Mouse (Mus musculus) lung, postnatal 0 days (tissue): ENCODE results near the gene Gjc2. TPM values are rescaled to one million over a fixed set of nuclear protein-coding genes. Genes with fewer than 3 reads are reported as not detected.
A peak's percentile ranks its signal among the peaks of the same experiment; 100 is the strongest.

Source experiments
- ATAC-seq: fragments of 200-750 bp; cut with Nextera tagmentation; 2 replicates; pipeline ENCODE4 v1.8.0; 2017; ENCODE audit warnings: moderate library complexity
- DNase-seq: peaks from one replicate; pipeline ENCODE4 v3.0.0-alpha.2; 2016; ENCODE audit warnings: low spot score
- H3K27ac ChIP-seq: fragments of 300-500 bp; sonication (generic); 2 replicates; pipeline ENCODE4 v1.5.1; 2014; ENCODE audit warnings: antibody characterized with exemption, mild to moderate bottlenecking, low read length, mixed read lengths
- H3K27me3 ChIP-seq: fragments of 300-500 bp; sonication (generic); replicated peaks from 2 replicates; pipeline ENCODE4 v1.6.1; 2014; ENCODE audit warnings: low read length, mixed read lengths; ENCODE audit not compliant: insufficient read depth
- H3K36me3 ChIP-seq: fragments of 300-500 bp; sonication (generic); 2 replicates; pipeline ENCODE4 v1.6.1; 2014; ENCODE audit warnings: low read length, mixed read lengths; ENCODE audit not compliant: insufficient read depth
- H3K4me1 ChIP-seq: fragments of 300-500 bp; sonication (generic); 2 replicates; pipeline ENCODE4 v1.6.1; 2014; ENCODE audit warnings: antibody characterized with exemption, low read depth, low read length, mixed read lengths; ENCODE audit not compliant: insufficient read depth
- H3K4me2 ChIP-seq: fragments of 300-500 bp; sonication (generic); replicated peaks from 2 replicates; pipeline ENCODE4 v1.6.1; 2014; ENCODE audit warnings: low read depth, mild to moderate bottlenecking, low read length, moderate library complexity, mixed read lengths
- H3K4me3 ChIP-seq: fragments of 300-500 bp; sonication (generic); 2 replicates; pipeline ENCODE4 v1.5.1; 2014; ENCODE audit warnings: low read depth, low read length
- H3K9ac ChIP-seq: fragments of 300-500 bp; sonication (generic); replicated peaks from 2 replicates; pipeline ENCODE4 v1.6.1; 2014; ENCODE audit warnings: low read depth, mild to moderate bottlenecking
- H3K9me3 ChIP-seq: fragments of 300-500 bp; sonication (generic); 2 replicates; pipeline ENCODE4 v1.6.1; 2016; ENCODE audit warnings: low read length, mixed read lengths
- CTCF ChIP-seq: IDR thresholded peaks from 2 replicates; pipeline ENCODE4 v1.5.1; 2016; ENCODE audit warnings: antibody characterized with exemption, mild to moderate bottlenecking
- EP300 ChIP-seq: IDR thresholded peaks from 2 replicates; pipeline ENCODE4 v1.6.1; 2016; ENCODE audit warnings: antibody characterized with exemption, mild to moderate bottlenecking, control low read depth
- WGBS: fragments of 180-500 bp; shearing (Covaris S2); extraction: QIAGEN DNeasy Blood & Tissue Kit; methylation state at CpG from one replicate; pipeline ENCODE4 v1.1.7; 2014; 5-methylcytosine and 5-hydroxymethylcytosine counted together
- polyA plus RNA-seq: library from polyadenylated mRNA; unstranded; fragments of >200 nt; fragmentation: Nextera tagmentation; extraction: Ambion mirVana; gene quantifications from 2 replicates; pipeline ENCODE4 v1.2.1, GENCODE M21; 2015

Gjc2 gene
- polyA plus RNA-seq, 1 experiment from 2014 or later = 1.8 TPM

- no peak for TF ChIP-seq CTCF
- no peak for TF ChIP-seq EP300
- Histone ChIP-seq H3K9ac (peak overlapping the region; percentile 77), H3K9me3 (no peaks in the 10 kb centered on the region), H3K27ac (peak overlapping the region; percentile 87), H3K4me1 (peaks cover 5% of the 10 kb centered on the region; the same call in 1 of the 2 replicates), H3K27me3 (no peaks in the 10 kb centered on the region), H3K36me3 (0 out of 2 replicates have a peak, but pooled peaks cover 12% of the 10 kb centered on the region), H3K4me3 (peak overlapping the region; percentile 85), H3K4me2 (peak overlapping the region; percentile 80)
- ATAC-seq (peak; percentile 23), DNase-seq (no peak)
- WGBS = 20% methylated on average over 16 of the region's 16 CpGs
Measured at GRCm38 (mm10) chr11:59201216-59202002, 18.4 kb upstream of the Gjc2 start.

GRCm38 (mm10) chr11:59196230-59196629 lies 13.2 kb upstream of the Gjc2 start:
- H3K27me3 ChIP-seq = no peaks in the 10 kb centered on the region
- no peaks in the 10 kb centered on the region for H3K9me3 ChIP-seq
- H3K9ac ChIP-seq = no peak overlapping the region
- H3K4me2 ChIP-seq = no peak overlapping the region
- peak overlapping the region; percentile 68; the same call in 1 of the 2 replicates for H3K27ac ChIP-seq
- ATAC-seq (peak; percentile 63), DNase-seq (peak; percentile 64)
- no peak overlapping the region for H3K4me3 ChIP-seq
- 0 out of 2 replicates have a peak, but pooled peaks cover 8% of the 10 kb centered on the region for H3K36me3 ChIP-seq
- H3K4me1 ChIP-seq = no peaks in the 10 kb centered on the region
- TF ChIP-seq CTCF = no peak
- peak; percentile 99 for TF ChIP-seq EP300

- no peaks in the 10 kb centered on the region for H3K27me3 ChIP-seq
- peak within 1 kb of the TSS; percentile 93 for H3K27ac ChIP-seq
- ATAC-seq = no peak
- peak within 1 kb of the TSS; percentile 61 for H3K4me3 ChIP-seq
- no peaks in the 10 kb centered on the region for H3K9me3 ChIP-seq
- H3K4me1 ChIP-seq = peaks cover 4% of the 10 kb centered on the region; the same call in 1 of the 2 replicates
- peak within 1 kb of the TSS; percentile 81 for H3K4me2 ChIP-seq
- DNase-seq = no peak
- H3K9ac ChIP-seq = peak within 1 kb of the TSS; percentile 59
- TF ChIP-seq CTCF (no peak), EP300 (peak; percentile 57; the same call in 1 of the 2 replicates)
- H3K36me3 ChIP-seq = no peaks in the 10 kb centered on the region
- 6% methylated on average over 10 of the region's 16 CpGs for WGBS
Measured at GRCm38 (mm10) chr11:59192059-59192386, 9.0 kb upstream of the Gjc2 start, which contains the start of gene Guk1. Gene Guk1 (minus strand): TSS chr11:59192212.

GRCm38 (mm10) chr11:59191231-59192058 lies 8.4 kb upstream of the Gjc2 start:
- H3K36me3 ChIP-seq = 0 out of 2 replicates have a peak, but pooled peaks cover 3% of the 10 kb centered on the region
- H3K9me3 ChIP-seq = no peaks in the 10 kb centered on the region
- TF ChIP-seq CTCF = peak; percentile 28; the same call in 1 of the 2 replicates
- TF ChIP-seq EP300 = no peak
- H3K27me3 ChIP-seq = no peaks in the 10 kb centered on the region
- peak; percentile 97 for DNase-seq
- peak; percentile 96 for ATAC-seq
- H3K9ac ChIP-seq = peak overlapping the region; percentile 59
- under 1% methylated on average over 56 of the region's 59 CpGs for WGBS
- peak overlapping the region; percentile 61 for H3K4me3 ChIP-seq
- H3K4me2 ChIP-seq = peak overlapping the region; percentile 81
- peak overlapping the region; percentile 93 for H3K27ac ChIP-seq
- peaks cover 4% of the 10 kb centered on the region; the same call in 1 of the 2 replicates for H3K4me1 ChIP-seq

GRCm38 (mm10) chr11:59187706-59188105 lies 4.7 kb upstream of the Gjc2 start:
- no peak for DNase-seq
- 0 out of 2 replicates have a peak, but pooled peaks cover 12% of the 10 kb centered on the region for H3K36me3 ChIP-seq
- TF ChIP-seq CTCF = no peak
- TF ChIP-seq EP300 = no peak
- no peaks in the 10 kb centered on the region for H3K27me3 ChIP-seq
- 47% methylated on average over 6 of the region's 6 CpGs for WGBS
- H3K4me2 ChIP-seq = no peak overlapping the region
- ATAC-seq = no peak
- no peaks in the 10 kb centered on the region for H3K9me3 ChIP-seq
- no peak overlapping the region for H3K27ac ChIP-seq
- peaks cover 7% of the 10 kb centered on the region; the same call in 1 of the 2 replicates for H3K4me1 ChIP-seq
- no peak overlapping the region for H3K4me3 ChIP-seq
- no peak overlapping the region for H3K9ac ChIP-seq

GRCm38 (mm10) chr11:59185490-59185889 lies 2.5 kb upstream of the Gjc2 start:
- Histone ChIP-seq H3K27ac (no peak overlapping the region), H3K9me3 (no peaks in the 10 kb centered on the region), H3K4me1 (peaks cover 3% of the 10 kb centered on the region; the same call in 1 of the 2 replicates), H3K4me2 (no peak overlapping the region), H3K36me3 (0 out of 2 replicates have a peak, but pooled peaks cover 12% of the 10 kb centered on the region), H3K27me3 (no peaks in the 10 kb centered on the region), H3K4me3 (no peak overlapping the region), H3K9ac (no peak overlapping the region)
- no peak for TF ChIP-seq EP300
- no peak for TF ChIP-seq CTCF
- 84% methylated on average over 5 of the region's 5 CpGs for WGBS
- ATAC-seq = no peak
- no peak for DNase-seq
